Mouse (Mus musculus) embryo, embryonic 11 days (tissue): ENCODE measurements around the gene Inip.
A peak's percentile ranks its signal among the peaks of the same experiment; 100 is the strongest.
"Not testable (repeated sequence)": the region's sequence is repeated elsewhere in the genome, so short reads cannot be mapped to it uniquely, and the experiment has no call there.

ENCODE experiments used
- DNase-seq: peaks from one replicate; pipeline ENCODE4 v3.0.0-alpha.2; 2015

Inip gene

GRCm38 (mm10) chr4:59807521-59807920 lies 6.1 kb upstream of the Inip start:
- DNase-seq, result no peak

- peak; percentile 68 for DNase-seq
Observed at GRCm38 (mm10) chr4:59806879-59807195, 5.4 kb upstream of the Inip start.

DNA sequence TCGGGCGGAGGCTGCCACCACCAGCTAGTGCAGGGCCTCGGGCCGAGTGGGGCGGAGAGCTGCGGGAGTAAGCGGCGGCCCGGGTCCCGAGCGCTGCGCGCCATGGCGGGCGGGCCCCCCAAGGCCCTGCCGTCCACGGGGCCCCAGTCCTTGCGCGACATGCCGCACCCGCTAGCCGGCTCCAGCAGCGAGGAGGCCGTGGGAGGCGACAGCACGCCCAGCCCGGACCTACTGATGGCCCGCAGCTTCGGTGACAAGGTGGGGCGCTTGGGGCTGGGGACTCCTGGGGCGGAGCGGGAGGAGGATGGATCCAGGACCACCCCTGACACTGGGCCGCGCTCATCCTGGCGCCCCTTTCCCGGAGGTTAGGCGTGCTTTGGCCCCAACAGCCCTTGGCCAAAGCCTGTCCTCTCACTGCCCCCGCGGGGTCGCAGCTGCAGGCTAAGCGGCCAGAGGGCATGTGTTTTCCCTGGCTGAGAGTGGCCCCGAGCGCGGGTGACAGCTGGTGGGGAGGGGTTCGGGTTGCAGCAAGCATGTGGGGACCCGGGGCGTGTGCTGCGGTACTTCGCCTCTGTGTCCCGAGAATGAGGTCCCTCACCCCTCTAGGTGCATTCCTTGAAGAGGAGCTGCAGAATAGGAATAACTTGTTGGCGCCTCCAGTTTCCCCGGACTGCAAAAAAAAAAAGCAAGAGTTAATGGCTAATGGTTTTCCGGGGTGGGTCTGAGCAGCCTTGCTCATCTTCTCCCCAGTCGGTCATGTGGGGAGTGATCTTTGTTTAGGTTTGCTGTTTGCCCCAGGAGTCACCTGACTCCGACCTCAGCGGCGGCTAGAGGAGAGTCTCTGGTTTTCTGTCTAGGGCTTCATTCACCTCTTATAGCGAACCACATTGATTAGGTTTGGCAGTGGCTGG lies 4.8 kb upstream of the Inip start:
- DNase-seq, result peak; percentile 60

- peak; percentile 96 for DNase-seq
Observed at GRCm38 (mm10) chr4:59805181-59805967, 4.0 kb upstream of the Inip start, which contains the start of gene Snx30. TSS of gene Snx30 (plus strand) at chr4:59805840.

DNA sequence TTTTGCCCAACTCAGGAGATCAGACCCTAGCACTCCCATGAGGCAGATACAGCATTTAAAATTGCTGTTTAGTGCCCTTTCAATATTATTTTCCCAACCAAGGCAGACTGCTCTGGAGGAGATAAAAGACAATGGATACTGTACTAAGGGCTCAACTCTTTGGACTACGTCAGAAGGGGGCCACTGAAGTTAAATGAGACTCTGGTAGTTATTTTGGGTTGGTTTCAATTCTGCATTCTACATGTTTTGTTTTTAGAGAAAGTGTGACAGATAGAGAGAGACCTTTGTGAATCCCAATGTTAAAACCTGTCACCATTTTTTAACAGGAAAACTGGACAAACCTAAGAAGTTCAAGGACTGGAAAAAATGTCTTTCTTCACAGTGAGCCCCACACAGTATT lies 3.4 kb upstream of the Inip start:
- DNase-seq, result no peak

GRCm38 (mm10) chr4:59803358-59803757 lies 2.0 kb upstream of the Inip start:
- DNase-seq, result no peak

- DNase-seq, result no peak
Observed at GRCm38 (mm10) chr4:59802792-59803191, 1.4 kb upstream of the Inip start.

- DNase-seq, result no peak
Observed at GRCm38 (mm10) chr4:59802107-59802506, 718 bp upstream of the Inip start.

GRCm38 (mm10) chr4:59800181-59800580 lies 1.2 kb downstream of the Inip start:
- no peak for DNase-seq

DNA sequence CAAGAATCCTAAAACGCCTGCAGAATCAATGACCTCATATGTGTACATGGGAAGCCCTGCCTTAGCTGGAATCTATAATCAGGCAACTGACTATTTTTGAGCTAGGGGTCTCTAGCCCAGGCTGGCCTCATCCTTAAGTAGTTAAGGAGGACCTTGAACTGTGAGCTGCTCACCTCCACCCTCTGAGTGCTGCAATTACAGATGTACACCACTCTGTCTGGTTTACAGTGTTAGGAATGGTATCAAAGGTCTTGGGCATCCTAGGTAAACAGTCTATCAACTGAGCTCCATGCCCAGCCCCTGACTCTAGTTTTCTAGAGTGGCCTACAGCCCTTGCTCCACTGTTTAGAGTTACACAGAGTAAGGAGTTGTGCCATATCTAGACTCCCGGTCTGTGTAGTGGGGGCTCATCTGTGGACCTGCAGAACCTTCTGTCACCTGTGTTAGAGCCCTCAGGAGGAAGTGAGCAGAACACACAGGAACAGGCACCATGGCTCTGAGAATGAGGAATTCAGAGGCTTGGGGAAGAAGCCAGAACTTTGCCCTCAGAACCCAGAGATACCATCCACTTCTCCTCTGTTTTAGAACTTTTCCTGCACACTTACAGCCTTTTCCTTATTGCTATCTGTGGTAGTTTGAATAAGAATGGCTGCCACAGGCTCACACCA lies 5.5 kb downstream of the Inip start:
- no peak for DNase-seq

DNA sequence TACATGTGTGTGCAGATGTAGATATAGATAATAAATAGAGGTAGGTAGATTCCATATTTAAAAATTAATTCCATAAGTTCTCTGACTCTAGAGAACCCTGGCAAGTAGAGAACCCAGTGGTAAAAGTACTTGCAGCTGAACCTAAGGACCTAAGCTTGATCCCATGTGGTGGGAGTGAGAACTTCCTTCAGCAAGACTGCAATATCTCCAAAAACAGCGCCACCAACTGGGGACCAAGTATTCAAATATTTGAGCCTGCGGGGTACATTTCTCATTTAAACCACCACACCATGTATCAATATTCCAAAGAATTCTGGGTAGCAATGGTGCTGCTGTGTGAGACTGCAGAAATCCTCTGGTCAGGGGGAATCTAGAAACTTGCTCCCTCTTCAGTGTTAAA lies 7.3 kb downstream of the Inip start:
- DNase-seq, result no peak

DNA sequence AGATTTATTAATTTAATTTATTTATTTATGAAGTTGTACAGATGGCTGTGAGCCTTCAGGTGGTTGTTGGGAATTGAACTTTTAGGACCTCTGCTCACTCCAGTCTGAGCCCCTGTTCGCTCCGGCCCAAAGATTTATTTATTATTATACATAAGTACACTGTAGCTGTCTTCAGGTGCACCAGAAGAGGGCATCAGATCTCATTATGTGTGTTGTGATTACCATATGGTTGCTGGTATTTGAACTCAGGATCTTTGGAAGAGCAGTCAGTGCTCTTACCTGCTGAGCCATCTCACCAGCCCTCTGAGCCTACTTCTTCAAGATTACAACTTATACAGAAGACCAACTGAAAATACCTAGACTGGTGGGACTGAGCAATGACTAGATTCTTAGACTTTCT lies 7.8 kb downstream of the Inip start:
- DNase-seq, result not testable (repeated sequence)

GRCm38 (mm10) chr4:59789015-59789414 lies 12.4 kb downstream of the Inip start:
- no peak for DNase-seq

DNA sequence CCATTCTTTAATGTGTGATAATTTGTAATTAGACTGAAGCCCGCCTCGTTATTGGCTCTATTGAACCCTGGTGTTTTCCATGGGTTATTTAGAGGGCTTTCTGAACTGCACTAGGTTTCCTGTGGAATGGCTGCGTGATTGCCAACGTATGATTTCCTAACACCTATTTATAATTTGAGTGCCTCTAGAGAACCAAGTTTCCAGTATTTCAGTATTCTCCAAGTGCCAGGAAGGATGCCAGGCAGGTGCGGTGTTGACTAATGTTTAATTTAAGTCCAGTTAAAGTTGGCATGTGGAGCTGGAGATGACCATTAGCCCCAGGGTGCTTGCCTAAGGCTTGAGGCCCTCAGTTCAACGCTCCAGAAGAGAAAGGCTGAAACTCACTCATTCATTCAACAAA lies 14.3 kb downstream of the Inip start:
- no peak for DNase-seq

GRCm38 (mm10) chr4:59786661-59787060 lies 14.7 kb downstream of the Inip start:
- peak; percentile 70 for DNase-seq

GRCm38 (mm10) chr4:59785412-59785811 lies 16.0 kb downstream of the Inip start:
- no peak for DNase-seq

GRCm38 (mm10) chr4:59783685-59784279 lies 17.6 kb downstream of the Inip start:
- peak; percentile 99 for DNase-seq

- peak; percentile 72 for DNase-seq
Observed at GRCm38 (mm10) chr4:59782853-59783684, 18.3 kb downstream of the Inip start.

GRCm38 (mm10) chr4:59780568-59780967 lies 20.8 kb downstream of the Inip start:
- DNase-seq, result peak; percentile 52

- no peak for DNase-seq
Observed at GRCm38 (mm10) chr4:59777828-59778227, 23.6 kb downstream of the Inip start.

DNA sequence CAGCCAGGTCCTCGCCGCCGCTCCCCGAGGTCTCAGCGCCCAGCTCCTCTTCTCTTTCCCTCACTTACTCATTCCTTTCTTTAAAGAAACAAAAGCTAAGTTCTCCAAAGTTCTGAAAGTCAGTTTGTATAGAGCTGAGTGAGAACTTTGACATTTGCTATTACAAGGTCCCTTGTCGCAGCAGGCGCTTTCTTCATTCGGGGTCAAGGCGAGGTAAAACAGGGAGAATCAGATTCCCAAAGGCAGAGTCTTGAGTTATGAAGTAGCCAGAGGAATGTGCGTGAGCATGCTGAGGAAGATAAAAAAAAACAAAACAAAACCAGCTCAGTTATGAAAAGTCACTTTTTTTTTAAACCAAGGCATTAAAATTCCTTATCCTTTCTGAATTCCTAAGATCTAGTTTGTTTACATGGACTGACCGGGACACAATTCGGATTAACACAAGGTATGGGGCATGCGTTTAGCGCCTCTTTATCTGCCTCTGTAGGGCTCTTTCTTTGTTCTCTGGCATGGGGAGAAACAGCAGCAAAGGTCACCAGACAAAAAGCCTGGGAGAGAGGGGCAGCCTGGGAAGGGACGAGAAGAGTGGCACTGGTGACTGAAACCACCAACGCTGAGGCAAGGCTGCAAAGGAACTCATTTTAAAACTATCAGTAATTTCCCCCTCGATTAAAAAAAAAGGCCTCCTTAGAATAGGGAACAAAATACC lies 29.1 kb downstream of the Inip start:
- DNase-seq, result peak; percentile 32
